Mouse (Mus musculus) lung, postnatal 25 days (tissue): ENCODE data around the gene Ssbp4.
"Not testable (repeated sequence)": the region's sequence is repeated elsewhere in the genome, so short reads cannot be mapped to it uniquely, and the experiment has no call there.

Experiments used
- DNase-seq: peaks from one replicate; pipeline ENCODE4 v3.0.0; 2022; ENCODE audit warnings: low spot score

The Ssbp4 gene

DNA sequence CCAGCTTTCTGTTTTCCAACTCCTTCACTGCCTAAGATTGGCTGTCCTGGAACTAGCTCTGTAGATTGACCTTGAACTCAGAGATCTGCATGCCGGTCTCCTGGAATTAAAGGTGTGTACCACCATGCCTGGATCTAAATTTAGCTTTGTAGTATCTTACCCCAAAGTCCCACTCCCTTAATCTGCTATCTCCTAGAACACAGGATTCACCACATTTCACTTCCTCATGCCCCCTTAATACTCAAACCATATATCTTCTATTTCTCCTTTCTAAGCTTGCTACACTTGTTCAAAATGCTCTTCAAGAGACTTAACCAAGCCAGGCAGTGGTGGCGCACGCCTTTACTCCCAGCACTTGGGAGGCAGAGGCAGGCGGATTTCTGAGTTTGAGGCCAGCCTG is 20.7 kb downstream of the Ssbp4 start:
- DNase-seq, result not testable (repeated sequence)

DNA sequence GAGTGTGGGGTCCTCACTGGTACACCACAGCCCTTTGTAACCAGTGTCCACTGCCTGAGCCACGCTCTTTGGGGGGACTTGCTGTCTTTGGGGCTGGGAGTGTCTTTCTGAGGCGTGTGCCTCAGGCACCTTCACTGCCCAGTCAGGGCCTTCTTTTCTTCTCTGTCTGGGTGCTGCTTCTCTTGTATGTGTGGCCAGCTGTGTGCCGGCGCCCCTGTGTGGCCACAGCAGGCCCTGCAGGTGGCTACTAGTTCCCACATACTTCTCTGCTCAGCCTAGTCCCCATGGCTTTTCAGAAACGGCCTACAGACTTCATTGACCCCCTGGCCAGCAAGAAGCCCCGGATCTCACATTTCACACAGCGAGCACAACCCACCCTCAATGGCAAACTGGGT is 23.4 kb downstream of the Ssbp4 start:
- DNase-seq, result peak; percentile 73

DNA sequence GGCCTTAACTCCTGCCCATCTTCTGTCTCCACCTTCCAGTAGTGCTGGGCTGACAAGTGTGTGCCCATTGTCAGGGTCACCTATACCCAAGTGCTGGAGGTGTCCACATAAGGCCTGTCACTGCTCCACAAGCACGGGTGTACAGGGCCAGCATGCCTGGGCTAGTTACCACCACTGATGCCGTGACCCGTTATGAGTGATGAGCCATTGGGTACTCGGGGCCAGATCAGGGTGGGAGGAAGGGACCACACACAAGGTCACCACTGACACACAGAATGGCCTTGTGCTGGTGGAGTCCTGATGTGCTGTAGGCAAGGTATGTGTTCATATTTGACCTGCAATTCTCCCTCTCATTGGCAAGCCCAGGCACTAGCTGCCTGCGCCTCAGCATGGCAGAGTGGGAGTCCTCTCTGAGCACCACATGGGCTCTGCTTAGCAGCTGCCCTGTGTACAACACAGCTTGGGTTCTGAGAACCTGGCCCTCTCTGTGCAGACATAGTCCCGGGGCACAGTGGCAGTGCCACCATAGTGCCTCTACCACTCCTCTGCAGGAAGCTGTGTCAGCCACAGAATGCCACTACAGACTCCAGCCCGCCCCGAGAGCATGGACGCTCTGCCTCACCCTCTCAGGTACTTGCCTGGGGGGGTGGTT is 23.9 kb downstream of the Ssbp4 start:
- DNase-seq, result no peak

GRCm38 (mm10) chr8:70583476-70584387 is 24.9 kb downstream of the Ssbp4 start:
- no peak for DNase-seq

DNA sequence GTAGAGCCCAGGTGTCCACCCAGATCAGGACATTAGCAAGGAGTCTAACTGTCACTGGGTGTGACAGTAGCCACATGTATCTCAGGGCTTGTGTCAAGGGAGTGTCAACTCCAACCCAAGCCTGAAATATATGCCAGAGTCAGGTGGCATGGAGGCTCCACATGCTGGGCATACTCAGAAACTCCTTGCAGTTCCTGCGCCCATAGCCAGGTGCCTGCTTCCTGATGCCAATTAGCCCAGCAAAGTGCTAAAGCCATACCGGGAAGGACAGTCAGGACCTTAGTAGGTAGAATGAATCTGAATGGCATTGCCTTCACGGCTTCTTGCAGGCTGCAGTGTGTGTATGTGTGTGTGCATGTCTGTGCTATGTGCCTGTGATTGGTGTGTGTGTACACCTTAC is 31.5 kb downstream of the Ssbp4 start:
- DNase-seq, result no peak

GRCm38 (mm10) chr8:70574915-70575314 is 33.8 kb downstream of the Ssbp4 start:
- peak; percentile 65 for DNase-seq

DNA sequence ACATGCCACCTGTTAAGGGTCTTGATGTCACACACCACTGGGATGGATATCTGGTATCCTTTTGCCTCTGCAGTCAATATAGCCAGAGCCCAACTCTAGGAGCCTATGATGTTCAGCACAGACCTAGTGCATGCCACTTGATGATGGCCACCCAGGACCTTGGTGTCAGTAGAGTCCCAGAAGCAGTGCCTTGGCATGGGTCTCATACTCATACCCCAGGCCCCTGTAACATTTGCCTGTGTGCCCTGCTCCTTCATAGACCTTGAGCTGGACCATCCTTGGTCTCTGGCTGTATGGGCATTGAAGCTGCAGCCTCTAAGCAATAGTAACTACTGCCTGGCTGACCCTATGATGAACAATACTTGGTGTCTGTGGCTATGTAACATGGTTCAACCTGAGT is 34.4 kb downstream of the Ssbp4 start:
- no peak for DNase-seq

DNA sequence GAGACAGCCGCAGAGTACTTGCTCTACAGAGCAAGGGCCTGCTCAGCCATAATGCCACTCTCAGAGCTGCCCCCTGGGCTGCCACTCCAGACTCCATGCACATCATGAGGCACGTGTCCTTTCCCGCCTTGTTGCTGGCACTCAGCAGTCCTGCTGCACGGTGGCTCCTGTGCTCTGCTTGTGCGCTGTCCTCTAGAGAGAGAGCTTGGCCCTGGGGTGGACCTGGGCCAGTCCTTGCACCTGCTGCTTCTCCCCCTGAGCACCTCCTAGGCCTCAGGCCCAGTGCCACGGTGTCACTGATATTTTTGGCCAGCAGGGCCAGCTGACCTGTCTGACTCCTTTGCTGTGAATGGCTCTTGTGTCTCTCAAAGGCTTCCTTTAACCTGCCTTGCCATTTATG is 37.7 kb downstream of the Ssbp4 start:
- DNase-seq, result no peak

GRCm38 (mm10) chr8:70570360-70570759 is 38.3 kb downstream of the Ssbp4 start:
- DNase-seq, result no peak

GRCm38 (mm10) chr8:70565561-70565960 is 43.1 kb downstream of the Ssbp4 start:
- DNase-seq, result no peak

GRCm38 (mm10) chr8:70564696-70565235 is 43.9 kb downstream of the Ssbp4 start:
- DNase-seq, result no peak

- no peak for DNase-seq
Measured at GRCm38 (mm10) chr8:70563763-70564387, 44.8 kb downstream of the Ssbp4 start.

DNA sequence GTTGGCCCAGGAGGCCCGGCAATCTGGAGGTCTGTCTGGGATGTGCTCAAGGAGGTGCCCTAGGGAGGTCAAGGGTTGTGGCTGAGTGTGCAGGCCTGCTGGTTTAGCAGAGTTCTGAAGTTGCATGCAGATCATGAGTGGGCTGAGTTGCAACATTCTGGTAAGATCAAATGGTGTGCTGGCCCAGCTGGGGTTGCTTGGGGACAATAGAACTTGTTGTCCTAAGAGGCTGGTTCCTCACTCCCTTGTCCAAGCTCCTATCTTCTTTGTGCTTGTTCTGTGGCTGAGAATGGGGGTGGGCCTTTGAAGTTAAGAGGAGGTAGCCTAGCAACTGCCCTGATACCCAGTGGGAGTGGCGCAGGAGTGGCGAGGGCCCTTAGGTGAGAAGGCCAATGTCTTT is 45.9 kb downstream of the Ssbp4 start:
- DNase-seq, result peak; percentile 90

- peak; percentile 87 for DNase-seq
Measured at GRCm38 (mm10) chr8:70561809-70562535, 46.7 kb downstream of the Ssbp4 start.

DNA sequence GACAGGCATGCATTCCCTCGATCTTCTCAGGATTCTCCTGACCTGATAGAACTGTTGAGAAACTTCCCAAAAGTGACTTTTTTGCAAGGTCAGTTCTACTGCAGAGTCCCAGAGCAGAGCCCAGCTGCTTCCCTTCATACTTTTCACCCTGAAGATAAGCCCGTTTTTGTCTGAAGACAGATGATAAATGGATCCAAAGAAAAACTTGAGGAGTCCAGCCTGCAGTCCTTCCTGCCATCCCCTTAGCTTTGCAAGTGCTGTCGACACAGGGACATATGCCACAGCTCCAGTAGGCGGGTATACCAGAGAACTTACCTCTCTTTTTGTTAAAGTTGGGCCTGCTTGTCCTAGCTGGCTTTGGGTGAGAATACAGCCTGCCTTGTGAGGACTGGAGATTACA is 47.3 kb downstream of the Ssbp4 start:
- no peak for DNase-seq

DNA sequence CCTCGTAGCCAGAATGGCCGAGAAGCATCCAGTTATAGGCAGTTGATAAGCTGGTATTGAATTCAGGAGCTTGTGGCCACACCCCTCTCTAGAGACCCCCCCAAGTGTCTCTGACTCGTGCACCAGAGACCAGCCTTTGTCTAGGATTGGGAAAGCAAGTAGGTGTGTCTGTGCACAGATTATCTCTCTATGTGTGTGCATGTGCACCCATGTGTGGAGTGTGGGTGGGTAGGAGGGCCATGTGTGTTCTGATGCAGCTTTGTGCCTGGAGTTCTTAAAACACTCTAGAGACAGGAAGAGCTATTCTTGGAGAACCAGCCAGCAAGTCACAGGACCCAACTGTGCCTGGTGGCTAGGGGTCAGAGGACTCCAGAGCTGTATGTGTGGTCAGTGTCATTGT is 48.1 kb downstream of the Ssbp4 start:
- no peak for DNase-seq

- peak; percentile 89 for DNase-seq
Measured at GRCm38 (mm10) chr8:70560096-70560495, 48.6 kb downstream of the Ssbp4 start.

DNA sequence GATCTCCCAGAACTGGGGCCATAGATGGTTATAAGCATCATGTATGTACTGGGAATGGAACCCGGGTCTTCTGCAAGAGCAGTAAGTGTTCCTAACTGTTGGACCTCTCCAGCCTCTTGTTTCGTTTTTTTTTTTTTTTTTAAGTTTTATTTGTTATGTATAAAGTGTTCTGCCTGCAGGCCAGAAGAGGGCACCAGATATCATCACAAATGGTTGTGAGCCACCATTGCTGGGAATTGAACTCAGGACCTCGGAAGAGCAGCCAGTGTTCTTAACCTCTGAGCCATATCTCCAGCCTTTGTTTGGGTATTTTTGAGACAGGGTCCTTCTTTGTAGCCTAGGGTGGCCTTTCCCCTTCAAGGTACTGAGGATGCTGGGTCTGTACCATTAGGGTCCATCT is 49.7 kb downstream of the Ssbp4 start:
- DNase-seq, result no peak

DNA sequence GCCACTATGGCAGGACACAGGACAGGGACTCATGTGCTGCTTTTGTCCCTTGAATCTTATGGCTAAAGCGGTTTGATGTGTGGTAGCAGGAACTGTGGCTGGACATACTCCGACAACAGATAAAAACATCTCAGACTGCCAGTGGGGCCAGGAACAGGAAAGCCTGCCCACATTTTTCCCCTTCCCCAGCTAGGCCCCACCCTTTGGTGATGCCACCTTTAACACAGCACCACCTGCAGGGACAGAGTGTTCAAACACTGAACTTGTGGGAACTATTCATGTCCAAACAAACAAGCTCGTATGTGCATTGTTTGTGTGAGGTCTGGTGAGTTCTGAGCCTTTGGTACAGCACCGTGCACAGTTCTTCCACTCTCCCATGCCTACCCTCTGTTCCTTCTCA is 50.3 kb downstream of the Ssbp4 start:
- DNase-seq, result peak; percentile 50

- no peak for DNase-seq
Measured at GRCm38 (mm10) chr8:70555079-70555747, 53.5 kb downstream of the Ssbp4 start.

DNA sequence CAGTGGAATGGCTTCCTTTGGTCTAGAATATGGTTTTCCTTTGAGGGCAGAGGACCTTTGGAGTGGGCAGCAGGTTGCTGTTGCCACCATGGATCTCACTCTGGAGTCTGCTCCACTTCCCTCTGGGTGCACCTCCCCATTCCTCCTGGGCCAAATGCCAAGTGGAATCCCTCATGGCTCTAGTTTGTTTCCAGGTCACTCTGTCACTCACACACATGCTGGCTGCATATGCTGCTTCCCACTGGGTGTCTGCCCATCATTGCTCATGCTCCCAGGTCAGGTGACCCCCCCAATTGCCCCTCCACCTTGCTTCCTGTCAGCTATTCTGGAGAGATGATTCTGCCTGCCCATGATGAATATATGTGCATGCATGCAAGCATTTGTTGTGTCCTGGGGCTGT is 54.9 kb downstream of the Ssbp4 start:
- peak; percentile 49 for DNase-seq
